Mouse (Mus musculus): Measurements from ENCODE around the gene Fsd1. TPM values are rescaled to one million over a fixed set of nuclear protein-coding genes. Genes with fewer than 3 reads are reported as not detected.

Fsd1 gene
- polyA plus RNA-seq, 1 experiment from 2014 or later = 42.4 TPM

DNA sequence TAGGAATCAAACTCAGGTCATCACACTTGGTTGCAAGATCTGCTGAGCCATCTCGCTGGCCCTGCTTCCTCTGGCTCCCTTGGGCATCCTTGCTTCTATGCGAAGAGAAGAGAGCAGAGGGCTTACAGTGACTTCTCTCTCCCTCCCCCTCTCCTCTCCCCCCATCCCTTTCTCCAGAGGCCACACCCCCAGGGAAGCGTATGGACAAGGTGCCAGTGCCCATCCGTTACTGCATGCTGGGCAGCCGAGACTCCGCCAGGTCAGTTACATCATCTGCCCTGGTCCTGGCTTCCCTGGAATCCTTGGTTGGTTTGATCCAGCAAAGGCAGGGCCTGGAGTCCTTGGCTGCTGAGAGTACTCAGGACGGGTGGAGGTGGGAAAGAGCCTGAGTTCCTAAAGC is 25.1 kb downstream of the Fsd1 start:
- Histone ChIP-seq H3K27ac (no peak overlapping the region), H3K4me1 (replicated peaks) (peaks cover 28% of the 10 kb centered on the region), H3K9ac (replicated peaks) (no peak overlapping the region), H3K4me2 (no peak overlapping the region), H3K27me3 (no peaks in the 10 kb centered on the region), H3K9me3 (no peaks in the 10 kb centered on the region), H3K36me3 (peaks cover 57% of the 10 kb centered on the region), H3K4me3 (replicated peaks) (no peak overlapping the region)
- no peak for ATAC-seq (ENCODE audit: insufficient number of reproducible peaks, insufficient read depth, low FRiP score, low TSS enrichment, low read depth)
- 85% methylated on average over 7 of the region's 7 CpGs for WGBS

DNA sequence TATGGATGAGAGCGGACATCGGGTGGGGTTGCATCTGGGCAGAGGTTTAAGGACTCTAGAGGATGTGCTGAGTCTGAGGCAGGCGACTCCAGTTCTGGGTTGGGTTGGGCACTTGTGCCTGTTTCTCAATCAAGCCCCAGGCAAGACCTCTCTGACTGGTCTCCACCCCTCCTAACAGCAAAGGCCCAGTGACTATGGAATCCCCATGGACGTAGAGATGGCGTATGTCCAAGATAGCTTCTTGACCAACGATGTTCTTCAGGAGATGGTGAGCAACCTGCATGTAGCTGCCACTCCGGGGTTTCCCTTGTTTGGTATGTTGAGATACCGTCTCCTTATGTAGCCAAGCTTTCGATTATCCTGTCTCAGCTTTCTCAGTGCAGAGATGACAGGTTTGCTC is 29.0 kb downstream of the Fsd1 start:
- Histone ChIP-seq H3K27me3 (no peaks in the 10 kb centered on the region), H3K4me3 (replicated peaks) (no peak overlapping the region), H3K27ac (no peak overlapping the region), H3K4me2 (no peak overlapping the region), H3K9ac (replicated peaks) (no peak overlapping the region), H3K9me3 (no peaks in the 10 kb centered on the region), H3K36me3 (peaks cover 96% of the 10 kb centered on the region), H3K4me1 (replicated peaks) (peaks cover 9% of the 10 kb centered on the region)
- ATAC-seq (ENCODE audit: insufficient number of reproducible peaks, insufficient read depth, low FRiP score, low TSS enrichment, low read depth) = no peak
- WGBS = 96% methylated on average over 9 of the region's 9 CpGs

DNA sequence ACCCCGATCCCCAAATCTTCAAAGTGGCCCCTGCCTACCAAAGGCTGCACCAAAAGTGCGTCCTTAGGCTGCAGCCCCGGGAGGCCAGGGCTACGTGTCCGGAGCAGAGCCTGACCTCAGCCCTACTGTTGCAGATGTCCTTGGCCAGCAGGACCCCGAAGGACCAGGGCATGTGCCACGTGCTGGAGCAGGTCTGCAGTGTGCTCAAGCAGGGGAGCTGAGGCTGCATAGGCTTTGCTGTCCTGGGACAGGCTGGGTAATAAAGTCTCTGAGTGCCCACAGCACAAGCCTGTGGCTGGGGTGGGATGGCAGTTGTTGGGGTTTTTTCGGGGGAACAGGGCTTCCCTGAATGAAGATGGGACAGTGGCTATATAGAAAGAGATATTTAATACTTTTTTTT is 30.1 kb downstream of the Fsd1 start:
- peaks cover 97% of the 10 kb centered on the region for H3K36me3 ChIP-seq

DNA sequence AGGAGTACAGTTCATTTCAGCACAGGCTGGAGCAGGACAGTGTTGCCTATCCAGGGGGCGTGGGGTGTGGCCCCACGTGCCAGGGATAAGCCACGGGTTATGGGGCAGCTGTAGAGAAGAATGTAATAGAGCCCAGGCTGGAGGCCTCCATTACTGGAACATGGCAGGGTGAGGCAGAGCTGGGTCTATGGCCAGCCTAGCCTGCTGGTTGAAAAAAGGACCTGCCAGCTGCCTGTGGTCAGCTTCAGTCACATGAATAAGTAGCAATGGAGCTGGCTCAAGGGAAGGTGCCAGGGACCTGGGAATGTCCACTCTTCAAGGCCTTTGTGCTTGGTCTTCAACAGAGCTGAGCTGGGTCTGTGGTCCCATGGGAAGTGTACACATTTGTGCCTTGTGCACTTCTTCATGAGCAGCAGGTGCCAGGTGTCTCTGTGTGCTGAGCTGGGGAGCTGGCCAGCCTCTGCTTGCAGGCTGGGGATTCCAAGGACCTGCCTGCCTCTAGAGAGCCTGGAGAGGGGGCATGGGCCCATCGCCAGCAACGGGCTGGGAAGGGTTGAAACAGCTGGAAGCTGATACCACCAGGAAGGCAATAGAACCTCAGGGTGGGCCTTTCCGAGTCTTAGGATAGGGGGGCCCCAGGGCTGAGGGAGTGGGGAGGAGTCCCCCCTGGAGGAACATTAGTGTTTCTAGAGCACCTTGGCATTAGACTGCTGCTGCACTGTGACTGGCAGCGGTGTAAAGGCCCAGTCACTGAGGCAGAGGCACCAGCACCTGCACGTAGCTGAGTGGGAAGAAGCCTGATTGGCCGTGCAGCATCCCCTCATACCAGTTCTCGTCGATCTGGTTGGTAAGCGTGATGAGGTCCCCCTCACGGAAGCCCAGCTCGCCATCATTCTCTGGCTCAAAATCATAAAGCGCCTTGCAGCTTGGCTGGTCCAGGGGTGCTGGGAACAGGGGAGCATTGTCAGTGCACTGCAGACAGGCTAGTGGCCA is 30.8 kb downstream of the Fsd1 start:
- Histone ChIP-seq H3K27me3 (no peaks in the 10 kb centered on the region), H3K9me3 (no peaks in the 10 kb centered on the region), H3K4me1 (replicated peaks) (no peaks in the 10 kb centered on the region; the same call in 1 of the 2 replicates), H3K27ac (no peak overlapping the region), H3K36me3 (peaks cover 94% of the 10 kb centered on the region), H3K4me2 (no peak overlapping the region), H3K9ac (replicated peaks) (no peak overlapping the region), H3K4me3 (replicated peaks) (no peak overlapping the region)
- WGBS = 83% methylated on average over 15 of the region's 15 CpGs
- no peak for ATAC-seq (ENCODE audit: insufficient number of reproducible peaks, insufficient read depth, low FRiP score, low TSS enrichment, low read depth)

More for the DNA sequence above, 30.1 kb downstream of the Fsd1 start:
- no peaks in the 10 kb centered on the region for H3K27me3 ChIP-seq
- no peaks in the 10 kb centered on the region; the same call in 1 of the 2 replicates for H3K4me1 ChIP-seq (replicated peaks)
- ATAC-seq (ENCODE audit: insufficient number of reproducible peaks, insufficient read depth, low FRiP score, low TSS enrichment, low read depth) = no peak
- no peak overlapping the region for H3K4me2 ChIP-seq
- H3K9me3 ChIP-seq = no peaks in the 10 kb centered on the region
- no peak overlapping the region for H3K27ac ChIP-seq
- H3K4me3 ChIP-seq (replicated peaks) = no peak overlapping the region
- no peak overlapping the region for H3K9ac ChIP-seq (replicated peaks)
- 86% methylated on average over 8 of the region's 8 CpGs for WGBS

DNA sequence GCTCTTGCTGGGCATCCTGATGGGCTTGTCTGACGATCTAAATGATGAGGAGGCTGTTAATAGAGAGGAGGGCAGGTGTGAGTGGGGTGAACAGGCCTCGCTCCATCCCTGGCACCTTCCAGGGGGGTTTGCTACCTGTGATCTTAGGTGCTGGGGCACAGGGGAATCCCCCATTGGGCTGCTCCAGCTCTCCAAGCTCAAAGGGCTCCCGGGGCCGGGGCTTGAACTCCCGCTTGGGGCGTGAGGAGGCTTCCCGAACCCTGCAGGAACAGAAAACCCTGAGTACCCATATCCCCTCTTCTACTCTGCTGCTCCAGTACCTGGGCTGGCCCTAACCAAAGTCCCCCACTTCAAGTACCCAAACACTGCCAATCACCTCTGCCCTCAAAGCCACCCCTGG is 31.5 kb downstream of the Fsd1 start:
- H3K4me2 ChIP-seq = no peak overlapping the region
- no peaks in the 10 kb centered on the region for H3K9me3 ChIP-seq
- no peak overlapping the region for H3K27ac ChIP-seq
- H3K36me3 ChIP-seq = peaks cover 96% of the 10 kb centered on the region
- no peaks in the 10 kb centered on the region for H3K27me3 ChIP-seq
- WGBS = 88% methylated on average over 7 of the region's 7 CpGs
- H3K9ac ChIP-seq (replicated peaks) = no peak overlapping the region
- ATAC-seq (ENCODE audit: insufficient number of reproducible peaks, insufficient read depth, low FRiP score, low TSS enrichment, low read depth) = no peak
- no peaks in the 10 kb centered on the region; the same call in 1 of the 2 replicates for H3K4me1 ChIP-seq (replicated peaks)
- no peak overlapping the region for H3K4me3 ChIP-seq (replicated peaks)

DNA sequence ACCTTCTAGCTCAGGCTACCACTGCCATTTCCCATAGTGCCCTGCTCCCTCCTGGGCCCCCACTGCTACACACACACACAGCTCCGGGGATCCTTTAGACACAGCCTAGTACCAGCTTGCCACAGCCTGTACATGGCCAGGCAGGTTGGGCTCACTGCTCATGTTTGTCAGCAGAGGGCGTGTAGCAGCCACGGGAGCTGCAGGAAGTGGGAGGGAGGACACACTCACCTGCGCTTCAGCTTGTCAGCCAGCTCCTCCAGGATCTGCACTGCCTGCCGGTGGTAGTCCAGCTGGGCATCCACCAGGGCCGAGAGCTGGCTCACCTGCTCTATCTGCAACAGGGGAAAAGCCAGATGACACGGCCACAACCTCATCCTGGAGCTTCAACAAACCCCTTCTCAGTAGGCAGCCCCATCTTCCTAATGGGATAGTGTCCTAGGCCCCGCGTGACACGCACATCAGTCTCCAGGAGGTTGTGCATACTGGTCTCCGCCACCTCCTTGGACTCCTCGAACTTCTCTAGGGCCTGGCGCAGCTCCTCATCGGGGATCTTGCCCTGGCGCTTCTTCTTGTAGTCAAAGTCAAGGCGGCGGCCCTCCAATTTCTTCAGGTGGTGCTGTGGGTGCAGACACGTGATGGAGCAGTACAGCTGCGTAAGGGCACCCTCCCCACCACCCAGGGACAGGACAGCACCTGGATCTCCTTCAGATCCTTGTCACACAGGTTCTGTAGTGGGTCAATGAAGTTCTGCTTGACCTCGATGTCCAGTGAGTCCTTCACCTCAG is 32.2 kb downstream of the Fsd1 start:
- Histone ChIP-seq H3K9me3 (no peaks in the 10 kb centered on the region), H3K27ac (peak overlapping the region; percentile 23; the same call in 1 of the 2 replicates), H3K4me1 (replicated peaks) (no peaks in the 10 kb centered on the region; the same call in 1 of the 2 replicates), H3K4me2 (no peak overlapping the region), H3K4me3 (replicated peaks) (no peak overlapping the region), H3K36me3 (peaks cover 96% of the 10 kb centered on the region), H3K9ac (replicated peaks) (no peak overlapping the region), H3K27me3 (no peaks in the 10 kb centered on the region)
- 73% methylated on average over 20 of the region's 20 CpGs for WGBS
- ATAC-seq (ENCODE audit: insufficient number of reproducible peaks, insufficient read depth, low FRiP score, low TSS enrichment, low read depth) = no peak

DNA sequence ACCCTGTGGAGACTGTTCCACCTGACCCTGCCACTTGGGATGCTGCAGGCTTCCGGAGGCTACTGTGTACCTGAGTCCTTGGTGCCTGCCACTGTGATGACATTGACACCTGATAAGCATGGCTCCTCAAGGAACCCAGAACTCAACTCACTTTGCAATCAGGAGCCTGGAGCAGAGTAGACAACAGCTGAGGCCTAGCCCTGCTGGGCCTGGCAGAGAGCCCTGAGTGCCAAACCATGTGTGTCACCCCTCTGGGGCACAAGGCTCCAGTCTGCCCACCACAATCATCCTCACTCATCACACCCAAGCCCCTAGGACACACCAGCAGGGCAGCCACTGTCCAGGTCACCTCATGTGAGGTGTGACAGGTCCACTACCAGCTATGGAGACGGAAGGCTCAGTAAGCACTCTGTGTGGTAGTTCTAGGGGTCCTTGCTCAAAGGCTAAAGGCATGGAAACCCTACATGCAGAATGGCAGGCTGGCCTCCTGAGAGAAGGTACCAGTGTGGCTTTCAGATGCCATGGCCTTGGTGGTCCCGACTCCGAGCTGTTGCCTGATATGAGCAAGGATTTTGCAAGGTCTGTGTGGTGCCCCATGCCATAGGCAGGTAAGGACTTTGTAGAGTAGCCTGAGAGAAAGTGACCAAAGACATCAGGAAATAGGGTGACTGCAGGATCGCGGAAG is 34.2 kb downstream of the Fsd1 start:
- H3K36me3 ChIP-seq = peaks cover 92% of the 10 kb centered on the region
- no peak overlapping the region for H3K4me2 ChIP-seq
- no peak overlapping the region for H3K4me3 ChIP-seq (replicated peaks)
- 89% methylated on average over 6 of the region's 6 CpGs for WGBS
- H3K9me3 ChIP-seq = no peaks in the 10 kb centered on the region
- no peaks in the 10 kb centered on the region for H3K27me3 ChIP-seq
- no peak overlapping the region for H3K27ac ChIP-seq
- no peak overlapping the region for H3K9ac ChIP-seq (replicated peaks)
- H3K4me1 ChIP-seq (replicated peaks) = no peaks in the 10 kb centered on the region; the same call in 1 of the 2 replicates
- ATAC-seq (ENCODE audit: insufficient number of reproducible peaks, insufficient read depth, low FRiP score, low TSS enrichment, low read depth) = no peak

DNA sequence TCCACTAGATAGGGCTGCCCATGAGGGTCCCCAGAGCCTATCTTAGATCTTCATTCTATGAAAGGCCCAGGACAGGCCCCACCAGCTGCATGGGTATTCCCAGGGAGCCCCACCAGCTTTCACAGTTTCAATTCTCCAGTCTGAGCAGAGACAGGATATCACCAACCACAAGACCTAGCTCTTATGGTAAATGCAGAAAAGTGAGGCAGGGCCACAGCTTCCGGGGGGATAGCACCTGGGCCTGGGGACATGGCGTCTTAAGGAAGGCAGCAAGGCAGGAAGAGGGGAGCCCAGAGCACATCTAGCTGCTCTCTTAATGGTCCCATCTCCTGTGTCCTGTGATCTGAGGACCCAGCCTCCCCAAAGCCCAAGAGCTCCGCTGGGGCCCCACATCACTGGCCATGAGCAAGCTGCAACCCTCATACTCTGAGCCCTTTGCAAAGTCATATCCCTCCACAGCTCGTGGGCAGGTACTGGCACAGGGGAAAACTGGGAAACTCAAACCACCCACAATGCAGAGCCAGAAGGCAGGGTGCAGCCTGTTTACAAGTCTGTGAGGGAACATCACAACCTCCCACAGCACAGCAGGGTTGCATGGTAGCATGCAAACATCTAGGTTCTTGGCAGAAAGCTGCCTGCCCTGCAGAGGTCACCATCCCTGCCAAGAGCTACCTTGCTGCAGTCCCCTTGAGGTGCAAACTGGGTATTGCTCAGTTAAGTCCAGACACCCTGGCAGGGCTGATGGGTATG is 35.0 kb downstream of the Fsd1 start:
- H3K4me3 ChIP-seq (replicated peaks) = no peak overlapping the region
- no peaks in the 10 kb centered on the region for H3K9me3 ChIP-seq
- peaks cover 3% of the 10 kb centered on the region; the same call in 1 of the 2 replicates for H3K4me1 ChIP-seq (replicated peaks)
- H3K36me3 ChIP-seq = peaks cover 91% of the 10 kb centered on the region
- no peak overlapping the region for H3K4me2 ChIP-seq
- no peak for ATAC-seq (ENCODE audit: insufficient number of reproducible peaks, insufficient read depth, low FRiP score, low TSS enrichment, low read depth)
- no peaks in the 10 kb centered on the region for H3K27me3 ChIP-seq
- no peak overlapping the region for H3K9ac ChIP-seq (replicated peaks)
- 84% methylated on average over 4 of the region's 4 CpGs for WGBS
- peak overlapping the region; percentile 35 for H3K27ac ChIP-seq

DNA sequence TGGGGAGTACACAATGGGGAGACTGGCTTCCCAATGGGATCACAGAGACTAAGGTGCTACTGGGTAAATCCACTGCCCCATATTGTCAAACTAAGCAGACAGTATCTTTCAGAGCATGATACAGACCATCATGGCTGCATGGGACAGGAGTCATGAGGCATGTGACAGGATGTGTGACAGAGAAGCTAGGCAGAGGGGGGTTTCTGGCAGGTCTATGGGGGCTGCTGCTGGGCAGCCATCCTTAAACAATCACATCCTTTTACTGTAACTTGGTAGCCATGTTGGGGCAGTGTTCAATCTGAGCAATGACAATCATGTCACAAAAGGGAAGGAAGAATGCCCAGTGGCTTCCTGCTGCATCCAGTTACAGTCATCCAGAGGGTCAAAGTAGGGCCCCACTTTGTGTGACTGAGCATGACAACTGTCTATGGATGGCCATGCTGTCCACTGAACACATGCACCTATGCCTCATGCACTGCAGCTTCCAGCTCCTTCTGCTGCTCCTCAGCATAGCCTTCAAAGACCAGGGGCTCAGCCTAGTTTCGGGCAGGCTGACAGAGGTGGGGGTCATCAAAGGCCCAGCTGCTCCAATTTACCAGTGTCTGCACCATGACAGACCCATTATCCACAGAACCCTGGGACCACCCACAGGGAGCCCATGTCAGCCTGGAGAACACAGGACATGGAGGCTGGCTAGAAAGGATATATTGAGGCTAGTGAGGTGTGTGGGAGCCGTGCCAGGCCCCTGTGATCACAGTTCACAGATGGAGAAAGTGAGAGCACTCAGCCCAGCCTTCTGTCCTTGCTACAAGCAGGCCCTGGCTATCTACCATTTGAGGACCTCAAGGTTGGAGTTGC is 36.1 kb downstream of the Fsd1 start:
- no peak overlapping the region for H3K9ac ChIP-seq (replicated peaks)
- 42% methylated on average over 2 of the region's 2 CpGs for WGBS
- H3K27me3 ChIP-seq = no peaks in the 10 kb centered on the region
- H3K4me2 ChIP-seq = no peak overlapping the region
- H3K9me3 ChIP-seq = no peaks in the 10 kb centered on the region
- H3K4me3 ChIP-seq (replicated peaks) = no peak overlapping the region
- peaks cover 13% of the 10 kb centered on the region; the same call in 1 of the 2 replicates for H3K4me1 ChIP-seq (replicated peaks)
- H3K27ac ChIP-seq = no peak overlapping the region
- no peak for ATAC-seq (ENCODE audit: insufficient number of reproducible peaks, insufficient read depth, low FRiP score, low TSS enrichment, low read depth)
- peaks cover 88% of the 10 kb centered on the region for H3K36me3 ChIP-seq

DNA sequence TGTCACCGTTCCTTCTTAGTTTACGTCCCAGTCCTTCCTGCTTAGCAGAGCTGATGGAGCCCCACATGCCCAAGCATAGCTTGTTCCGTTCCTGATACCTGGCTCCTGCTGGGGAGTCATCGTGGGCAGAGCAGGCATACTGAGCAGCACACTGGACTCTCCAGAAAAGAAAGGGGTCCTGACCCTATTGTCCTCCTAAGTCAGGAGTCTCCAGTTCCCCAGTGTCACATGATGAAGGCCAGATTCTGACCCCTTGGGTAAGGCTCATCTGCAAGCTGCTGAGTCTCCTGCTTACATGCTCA is 36.6 kb downstream of the Fsd1 start:
- H3K4me3 ChIP-seq (replicated peaks) = no peak overlapping the region
- no peak for ATAC-seq (ENCODE audit: insufficient number of reproducible peaks, insufficient read depth, low FRiP score, low TSS enrichment, low read depth)
- no peak overlapping the region for H3K9ac ChIP-seq (replicated peaks)
- no peak overlapping the region for H3K27ac ChIP-seq
- peaks cover 18% of the 10 kb centered on the region; the same call in 1 of the 2 replicates for H3K4me1 ChIP-seq (replicated peaks)
- H3K9me3 ChIP-seq = no peaks in the 10 kb centered on the region
- peaks cover 88% of the 10 kb centered on the region for H3K36me3 ChIP-seq
- WGBS = 84% methylated on average over 4 of the region's 4 CpGs
- no peaks in the 10 kb centered on the region for H3K27me3 ChIP-seq
- H3K4me2 ChIP-seq = no peak overlapping the region
